Mouse (Mus musculus): ENCODE data around the gene Spc24.
"Not testable (repeated sequence)": the region's sequence is repeated elsewhere in the genome, so short reads cannot be mapped to it uniquely, and the experiment has no call there.

The Spc24 gene

GRCm38 (mm10) chr9:21760155-21761088 is at the start of gene Spc24:
TSS of gene Spc24 (minus strand) at chr9:21760303.
- peak; percentile 90 for DNase-seq

GRCm38 (mm10) chr9:21808561-21808960 is 48.5 kb upstream of the Spc24 start:
- no peak for DNase-seq

- DNase-seq, result no peak
Observed at GRCm38 (mm10) chr9:21806976-21807375, 46.9 kb upstream of the Spc24 start.

- DNase-seq, result no peak
Observed at GRCm38 (mm10) chr9:21806363-21806762, 46.3 kb upstream of the Spc24 start.

GRCm38 (mm10) chr9:21803986-21804644 is 44.0 kb upstream of the Spc24 start:
- DNase-seq, result peak; percentile 86

- DNase-seq, result no peak
Observed at GRCm38 (mm10) chr9:21801591-21801990, 41.5 kb upstream of the Spc24 start.

GRCm38 (mm10) chr9:21801121-21801520 is 41.0 kb upstream of the Spc24 start:
- DNase-seq, result no peak

GRCm38 (mm10) chr9:21799010-21799350 is 38.9 kb upstream of the Spc24 start:
- DNase-seq, result no peak

GRCm38 (mm10) chr9:21798345-21799009 is 38.4 kb upstream of the Spc24 start, which contains the start of gene Kank2:
TSS of gene Kank2 (minus strand) at chr9:21798744.
- peak; percentile 69 for DNase-seq

GRCm38 (mm10) chr9:21797921-21798344 is 37.8 kb upstream of the Spc24 start:
- no peak for DNase-seq

GRCm38 (mm10) chr9:21796919-21797318 is 36.8 kb upstream of the Spc24 start:
- no peak for DNase-seq

- no peak for DNase-seq
Observed at GRCm38 (mm10) chr9:21796259-21796658, 36.2 kb upstream of the Spc24 start.

GRCm38 (mm10) chr9:21795579-21795978 is 35.5 kb upstream of the Spc24 start:
- DNase-seq, result no peak

- no peak for DNase-seq
Observed at GRCm38 (mm10) chr9:21794925-21795324, 34.8 kb upstream of the Spc24 start.

- DNase-seq, result no peak
Observed at GRCm38 (mm10) chr9:21794344-21794834, 34.3 kb upstream of the Spc24 start.

- not testable (repeated sequence) for DNase-seq
Observed at GRCm38 (mm10) chr9:21793507-21793906, 33.4 kb upstream of the Spc24 start.

GRCm38 (mm10) chr9:21792644-21793043 is 32.5 kb upstream of the Spc24 start:
- peak; percentile 65 for DNase-seq

- no peak for DNase-seq
Observed at GRCm38 (mm10) chr9:21791861-21792260, 31.8 kb upstream of the Spc24 start.

- DNase-seq, result no peak
Observed at GRCm38 (mm10) chr9:21788234-21788633, 28.1 kb upstream of the Spc24 start.

- no peak for DNase-seq
Observed at GRCm38 (mm10) chr9:21787654-21788053, 27.6 kb upstream of the Spc24 start.

GRCm38 (mm10) chr9:21786906-21787305 is 26.8 kb upstream of the Spc24 start:
- peak; percentile 58 for DNase-seq

GRCm38 (mm10) chr9:21786309-21786708 is 26.2 kb upstream of the Spc24 start:
- DNase-seq, result not testable (repeated sequence)

Measured in right cerebral cortex, postnatal 14 days (tissue).